Mouse (Mus musculus) embryonic facial prominence, embryonic 13.5 days (tissue): Measurements from ENCODE around the gene Gm20817. TPM values are rescaled to one million over a fixed set of nuclear protein-coding genes. Genes with fewer than 3 reads are reported as not detected.
"Not testable (repeated sequence)": the region's sequence is repeated elsewhere in the genome, so short reads cannot be mapped to it uniquely, and the experiment has no call there.

Source experiments
- ATAC-seq: fragments of 200-750 bp; cut with Nextera tagmentation; 2 replicates; pipeline ENCODE4 v1.8.0; 2017; ENCODE audit warnings: low read depth; ENCODE audit not compliant: insufficient number of reproducible peaks, insufficient read depth, low FRiP score, low TSS enrichment
- H3K27ac ChIP-seq: fragments of 300-500 bp; sonication (generic); 2 replicates; pipeline ENCODE4 v1.5.1; 2015; ENCODE audit warnings: moderate library complexity, mild to moderate bottlenecking, inconsistent platforms
- H3K27me3 ChIP-seq: fragments of 300-500 bp; sonication (generic); 2 replicates; pipeline ENCODE4 v1.6.1; 2015; ENCODE audit warnings: mild to moderate bottlenecking, inconsistent platforms
- H3K36me3 ChIP-seq: fragments of 300-500 bp; sonication (generic); 2 replicates; pipeline ENCODE4 v1.6.1; 2015; ENCODE audit warnings: mild to moderate bottlenecking, inconsistent platforms
- H3K4me1 ChIP-seq: fragments of 300-500 bp; sonication (generic); 2 replicates; pipeline ENCODE4 v1.6.1; 2015; ENCODE audit warnings: inconsistent platforms
- H3K4me2 ChIP-seq: fragments of 300-500 bp; sonication (generic); 2 replicates; pipeline ENCODE4 v1.6.1; 2015; ENCODE audit warnings: moderate library complexity, mild to moderate bottlenecking, inconsistent platforms
- H3K4me3 ChIP-seq: fragments of 300-500 bp; sonication (generic); 2 replicates; pipeline ENCODE4 v1.5.1; 2015; ENCODE audit warnings: mild to moderate bottlenecking, inconsistent platforms
- H3K9ac ChIP-seq: fragments of 300-500 bp; sonication (generic); 2 replicates; pipeline ENCODE4 v1.6.1; 2015; ENCODE audit warnings: mild to moderate bottlenecking, inconsistent platforms
- H3K9me3 ChIP-seq: fragments of 300-500 bp; sonication (generic); 2 replicates; pipeline ENCODE4 v1.6.1; 2016; ENCODE audit warnings: inconsistent platforms
- WGBS: fragments of 180-500 bp; shearing (Covaris S2); methylation state at CpG from one replicate; pipeline ENCODE4 v1.1.7; 2015; ENCODE audit warnings: mixed read lengths; 5-methylcytosine and 5-hydroxymethylcytosine counted together
- polyA plus RNA-seq: library from polyadenylated mRNA; unstranded; fragments of >200 nt; fragmentation: Nextera tagmentation; extraction: Ambion mirVana; gene quantifications from 2 replicates; pipeline ENCODE4 v1.2.1, GENCODE M21; 2015

Gm20817 gene
- not detected in 2 replicates for polyA plus RNA-seq

DNA sequence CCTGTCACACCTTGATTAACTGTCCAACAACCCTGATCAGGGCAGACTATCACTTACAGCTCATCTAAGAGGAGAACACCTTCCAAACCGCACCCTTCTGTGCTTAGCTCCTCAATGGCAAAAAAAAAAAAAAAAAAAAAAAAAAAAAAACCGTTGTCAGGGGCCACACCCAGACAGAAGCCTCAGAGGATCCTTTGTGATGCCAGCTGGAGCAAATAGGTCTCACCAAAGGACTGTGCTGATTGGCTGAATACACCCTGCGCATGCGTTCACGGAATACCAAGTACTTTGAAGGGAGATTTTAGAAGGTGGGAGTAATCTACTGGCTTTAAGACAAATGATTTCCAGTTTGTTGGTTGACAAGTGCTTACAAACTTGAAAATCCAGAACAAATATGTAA is at the start of gene Gm20817:
Gm20817 (minus strand) TSS at position 101 of the 400 bp plus-strand sequence.
- not testable (repeated sequence) for ATAC-seq, H3K4me1 ChIP-seq, H3K36me3 ChIP-seq, H3K9me3 ChIP-seq, H3K4me2 ChIP-seq, H3K4me3 ChIP-seq, H3K9ac ChIP-seq, H3K27me3 ChIP-seq, H3K27ac ChIP-seq
- WGBS, result no CpG with 5 or more reads among the region's 5 CpGs
